Mouse (Mus musculus) spleen, adult 2 months (tissue): ENCODE data around the gene Tead4. TPM values are rescaled to one million over a fixed set of nuclear protein-coding genes. Genes with fewer than 3 reads are reported as not detected.

Experiments used
- DNase-seq, 2 experiments: peaks; one replicate each; pipeline versions ENCODE4 v3.0.0 to v3.0.0-alpha.2; 2012 to 2021; ENCODE audit warnings: low spot score in 2 of 2, low read depth in 1 of 2
- H3K27ac ChIP-seq: fragments of 200-500 bp; 2 replicates; pipeline ENCODE4 v1.5.1; 2012; ENCODE audit warnings: low read length, inconsistent platforms; ENCODE audit not compliant: insufficient read depth
- H3K27me3 ChIP-seq: fragments of 200-500 bp; 2 replicates; pipeline ENCODE4 v1.6.1; 2012; ENCODE audit warnings: mild to moderate bottlenecking, moderate library complexity, low read length, inconsistent platforms; ENCODE audit not compliant: control insufficient read depth, insufficient read depth
- H3K36me3 ChIP-seq: fragments of 200-500 bp; 2 replicates; pipeline ENCODE4 v1.6.1; 2012; ENCODE audit warnings: mild to moderate bottlenecking, low read length, inconsistent platforms; ENCODE audit not compliant: control insufficient read depth, insufficient read depth
- H3K4me1 ChIP-seq: fragments of 200-500 bp; 2 replicates; pipeline ENCODE4 v1.6.1; 2011; ENCODE audit warnings: inconsistent platforms; ENCODE audit not compliant: control insufficient read depth, insufficient read depth, insufficient read length
- H3K4me3 ChIP-seq: fragments of 200-500 bp; 2 replicates; pipeline ENCODE4 v1.5.1; 2011; ENCODE audit warnings: mild to moderate bottlenecking, inconsistent platforms; ENCODE audit not compliant: insufficient read depth, insufficient read length; ENCODE audit errors: extremely low read depth
- CTCF ChIP-seq: fragments of 200-500 bp; IDR thresholded peaks from 2 replicates; pipeline ENCODE4 v1.5.1; 2011; ENCODE audit warnings: mild to moderate bottlenecking, inconsistent platforms; ENCODE audit not compliant: insufficient read depth, insufficient read length, insufficient replicate concordance; ENCODE audit errors: extremely low read depth
- POLR2A ChIP-seq: fragments of 200-500 bp; IDR thresholded peaks from 2 replicates; pipeline ENCODE4 v1.6.1; 2011; ENCODE audit warnings: low read depth, low read length, inconsistent platforms
- WGBS: fragments of 180-500 bp; shearing (Covaris S2); methylation state at CpG from one replicate; pipeline ENCODE4 v1.1.7; 2018; 5-methylcytosine and 5-hydroxymethylcytosine counted together
- polyA plus RNA-seq: library from polyadenylated mRNA; depleted of rRNA; stranded (reverse); fragments of >200 nt; gene quantifications from 2 replicates; pipeline ENCODE4 v1.2.3, GENCODE M21; 2012

Tead4 gene
- polyA plus RNA-seq, 1 experiment = 0.67 TPM

GRCm38 (mm10) chr6:128277132-128278085 is 23.2 kb downstream of the Tead4 start:
- H3K27me3 ChIP-seq = no peaks in the 10 kb centered on the region
- H3K36me3 ChIP-seq = no peaks in the 10 kb centered on the region
- 77% methylated on average over 11 of the region's 11 CpGs for WGBS
- H3K4me1 ChIP-seq = no peaks in the 10 kb centered on the region
- TF ChIP-seq CTCF (no peak), POLR2A (no peak)
- DNase-seq = no peak
- no peak overlapping the region for H3K4me3 ChIP-seq
- H3K27ac ChIP-seq = no peak overlapping the region

DNA sequence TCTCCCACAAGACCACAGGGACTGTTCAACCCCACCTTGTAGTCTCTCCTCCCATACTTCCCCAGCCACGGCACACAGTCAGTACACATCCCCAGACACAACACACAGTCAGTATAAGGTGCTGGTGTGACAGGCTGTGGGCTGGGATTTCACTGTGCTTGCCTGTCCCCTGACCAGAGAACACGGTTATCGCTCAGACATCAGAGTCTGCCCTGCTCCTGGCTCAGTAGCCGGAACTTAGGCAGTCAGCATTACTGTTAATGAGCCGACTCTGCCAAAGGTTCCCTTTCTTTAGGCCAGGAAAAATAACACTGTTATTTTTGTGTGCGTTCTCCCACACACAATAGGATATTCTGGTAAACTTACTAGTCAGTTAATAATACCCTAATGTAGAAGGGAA is 24.3 kb downstream of the Tead4 start:
- no peak for DNase-seq
- WGBS = 92% methylated on average over 6 of the region's 6 CpGs

DNA sequence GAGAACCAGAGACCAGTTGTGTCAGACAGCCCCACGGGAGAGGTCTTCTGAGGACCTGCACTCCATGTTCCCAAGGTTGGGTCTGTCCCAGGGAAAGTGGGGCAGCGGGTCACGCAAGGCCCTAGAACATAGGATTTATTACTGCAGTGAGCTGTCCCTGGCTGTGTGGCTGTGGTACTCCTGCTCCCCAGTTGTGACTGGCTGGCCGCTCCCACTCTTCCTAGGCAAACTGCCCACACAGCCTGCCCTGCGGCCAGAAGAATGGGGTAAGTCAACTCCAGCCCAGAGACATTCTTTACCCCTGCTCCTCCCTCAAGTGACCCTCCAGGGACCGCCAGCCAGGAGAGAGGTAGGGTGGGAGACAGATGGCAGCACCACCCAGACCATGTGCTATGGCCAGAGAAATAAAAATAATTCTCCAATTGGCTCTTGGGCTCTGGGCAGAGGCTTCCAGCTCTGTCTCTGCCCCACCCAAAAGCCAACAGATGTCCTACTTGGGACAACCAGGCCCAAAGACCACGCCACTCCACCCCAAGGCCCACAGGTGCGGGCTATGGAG is 25.0 kb downstream of the Tead4 start:
- no peaks in the 10 kb centered on the region for H3K4me1 ChIP-seq
- TF ChIP-seq CTCF (no peak), POLR2A (no peak)
- no peak overlapping the region for H3K27ac ChIP-seq
- H3K4me3 ChIP-seq = no peak overlapping the region
- H3K27me3 ChIP-seq = no peaks in the 10 kb centered on the region
- 90% methylated on average over 8 of the region's 8 CpGs for WGBS
- no peak for DNase-seq
- H3K36me3 ChIP-seq = no peaks in the 10 kb centered on the region

More for the DNA sequence above, 24.3 kb downstream of the Tead4 start:
- H3K36me3 ChIP-seq = no peaks in the 10 kb centered on the region
- TF ChIP-seq POLR2A (no peak), CTCF (no peak)
- H3K27ac ChIP-seq = no peak overlapping the region
- no peak overlapping the region for H3K4me3 ChIP-seq
- no peaks in the 10 kb centered on the region for H3K4me1 ChIP-seq
- no peaks in the 10 kb centered on the region for H3K27me3 ChIP-seq

DNA sequence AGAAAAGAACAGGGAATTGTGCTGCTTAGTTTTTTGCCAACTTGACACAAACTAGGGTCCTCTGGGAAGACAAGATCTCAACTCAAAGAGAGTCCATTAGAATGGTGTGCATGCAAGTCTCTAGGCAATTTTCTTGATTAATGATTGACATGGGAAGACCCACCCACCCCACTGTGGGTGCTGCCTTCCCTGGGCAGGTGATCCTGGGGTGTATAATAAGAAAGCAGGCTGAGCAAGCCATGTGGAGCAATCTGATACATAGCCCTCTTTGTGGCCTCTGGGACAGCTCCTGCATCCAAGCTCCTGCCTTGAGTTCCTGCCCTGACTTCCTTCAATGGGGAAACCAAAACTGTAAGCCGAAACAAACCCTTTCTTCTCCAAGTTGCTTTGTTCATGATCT is 27.1 kb downstream of the Tead4 start:
- Histone ChIP-seq H3K36me3 (no peaks in the 10 kb centered on the region), H3K4me3 (no peak overlapping the region), H3K27me3 (no peaks in the 10 kb centered on the region), H3K4me1 (no peaks in the 10 kb centered on the region), H3K27ac (no peak overlapping the region)
- TF ChIP-seq CTCF (no peak), POLR2A (no peak)
- DNase-seq = no peak
- WGBS = 84% methylated on average over 1 of the region's 1 CpGs

DNA sequence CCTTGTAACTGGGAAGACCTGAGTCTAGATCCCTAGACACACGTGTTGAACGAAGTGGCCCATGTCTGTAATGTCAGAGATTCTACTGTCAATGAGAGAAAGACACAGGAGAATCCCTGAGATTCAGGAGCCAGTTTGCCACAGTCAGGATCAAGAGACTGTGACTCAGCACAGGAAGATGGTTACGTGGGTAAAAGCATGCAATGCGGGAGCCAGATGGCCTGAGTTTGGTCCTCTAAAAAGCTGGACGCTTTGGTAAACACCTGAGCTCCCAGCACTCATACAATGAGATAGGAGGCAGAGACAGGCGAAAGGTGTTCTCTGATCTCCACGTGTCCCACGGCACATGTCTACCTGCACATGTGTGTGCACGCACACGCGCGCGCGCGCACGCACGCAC is 27.9 kb downstream of the Tead4 start:
- H3K4me1 ChIP-seq = no peaks in the 10 kb centered on the region
- TF ChIP-seq POLR2A = no peak
- TF ChIP-seq CTCF = no peak
- 95% methylated on average over 17 of the region's 17 CpGs for WGBS
- H3K4me3 ChIP-seq = no peak overlapping the region
- no peak overlapping the region for H3K27ac ChIP-seq
- no peaks in the 10 kb centered on the region for H3K27me3 ChIP-seq
- H3K36me3 ChIP-seq = no peaks in the 10 kb centered on the region
- DNase-seq = no peak

GRCm38 (mm10) chr6:128269850-128270249 is 30.8 kb downstream of the Tead4 start:
- 69% methylated on average over 4 of the region's 4 CpGs for WGBS
- Histone ChIP-seq H3K36me3 (no peaks in the 10 kb centered on the region), H3K27me3 (no peaks in the 10 kb centered on the region), H3K4me1 (no peaks in the 10 kb centered on the region), H3K27ac (no peak overlapping the region), H3K4me3 (no peak overlapping the region)
- DNase-seq = no peak
- no peak for TF ChIP-seq POLR2A
- no peak for TF ChIP-seq CTCF

GRCm38 (mm10) chr6:128264870-128265526 is 35.6 kb downstream of the Tead4 start:
- WGBS = 91% methylated on average over 8 of the region's 8 CpGs
- Histone ChIP-seq H3K27me3 (no peaks in the 10 kb centered on the region), H3K27ac (no peak overlapping the region), H3K4me1 (no peaks in the 10 kb centered on the region), H3K4me3 (no peak overlapping the region), H3K36me3 (no peaks in the 10 kb centered on the region)
- TF ChIP-seq POLR2A (no peak), CTCF (no peak)
- DNase-seq = no peak
